Mouse (Mus musculus) lung, adult 2 months (tissue): ENCODE data around the gene Tubb4b. TPM values are rescaled to one million over a fixed set of nuclear protein-coding genes. Genes with fewer than 3 reads are reported as not detected.

Source experiments
- DNase-seq: peaks from one replicate; pipeline ENCODE4 v3.0.0; 2022
- H3K4me1 ChIP-seq: fragments of 200-500 bp; 2 replicates; pipeline ENCODE4 v1.6.1; 2011; ENCODE audit warnings: low read length; ENCODE audit not compliant: control insufficient read depth, insufficient read depth
- H3K4me3 ChIP-seq: fragments of 200-500 bp; replicated peaks from 2 replicates; pipeline ENCODE3; 2011; ENCODE audit warnings: low read depth, mild to moderate bottlenecking, control low read depth, low read length; ENCODE audit errors: extremely low read depth
- CTCF ChIP-seq: fragments of 200-500 bp; IDR thresholded peaks from 2 replicates; pipeline ENCODE4 v1.5.1; 2011; ENCODE audit warnings: mild to moderate bottlenecking, low read length, control low read depth; ENCODE audit not compliant: insufficient read depth
- POLR2A ChIP-seq: fragments of 200-500 bp; IDR thresholded peaks from 2 replicates; pipeline ENCODE4 v1.6.1; 2011; ENCODE audit warnings: low read depth, mild to moderate bottlenecking, control low read depth, low read length, borderline replicate concordance; ENCODE audit errors: extremely low read depth
- WGBS: fragments of 180-500 bp; shearing (Covaris S2); methylation state at CpG from one replicate; pipeline ENCODE4 v1.1.7; 2018; 5-methylcytosine and 5-hydroxymethylcytosine counted together
- polyA plus RNA-seq: library from polyadenylated mRNA; depleted of rRNA; stranded (reverse); fragments of >200 nt; gene quantifications from 2 replicates; pipeline ENCODE4 v1.2.3, GENCODE M21; 2012

The Tubb4b gene
- polyA plus RNA-seq, 1 experiment = 623 TPM

GRCm38 (mm10) chr2:25226864-25227263 lies 2.4 kb upstream of the Tubb4b start:
- Histone ChIP-seq H3K4me3 (no peak overlapping the region), H3K4me1 (peaks cover 15% of the 10 kb centered on the region)
- 73% methylated on average over 5 of the region's 5 CpGs for WGBS
- TF ChIP-seq POLR2A = no peak
- no peak for TF ChIP-seq CTCF
- no peak for DNase-seq

GRCm38 (mm10) chr2:25225811-25226379 lies 1.4 kb upstream of the Tubb4b start:
- no peak for TF ChIP-seq POLR2A
- no peak for TF ChIP-seq CTCF
- no peak overlapping the region for H3K4me3 ChIP-seq
- no peak for DNase-seq
- WGBS = 71% methylated on average over 8 of the region's 8 CpGs
- peaks cover 15% of the 10 kb centered on the region for H3K4me1 ChIP-seq

- Histone ChIP-seq H3K4me1 (peaks cover 15% of the 10 kb centered on the region), H3K4me3 (peak overlapping the region; percentile 85)
- 2% methylated on average over 41 of the region's 41 CpGs for WGBS
- TF ChIP-seq POLR2A (peak; percentile 88; the same call in 1 of the 2 replicates), CTCF (no peak)
- peak; percentile 94 for DNase-seq
Observed at GRCm38 (mm10) chr2:25224766-25225752, 557 bp upstream of the Tubb4b start.

GRCm38 (mm10) chr2:25223681-25224491 lies 616 bp downstream of the Tubb4b start:
- peak; percentile 25; the same call in 1 of the 2 replicates for TF ChIP-seq POLR2A
- TF ChIP-seq CTCF = no peak
- WGBS = 1% methylated on average over 51 of the region's 53 CpGs
- Histone ChIP-seq H3K4me3 (peak overlapping the region; percentile 91), H3K4me1 (peaks cover 14% of the 10 kb centered on the region)
- peak; percentile 79 for DNase-seq

GRCm38 (mm10) chr2:25221331-25221772 lies 3.1 kb downstream of the Tubb4b start:
- no peak for DNase-seq
- 71% methylated on average over 5 of the region's 5 CpGs for WGBS
- peaks cover 6% of the 10 kb centered on the region for H3K4me1 ChIP-seq

GRCm38 (mm10) chr2:25218445-25218844 lies 6.1 kb downstream of the Tubb4b start, which contains the start of gene Fam166a:
Gene Fam166a, plus strand, starts transcription at chr2:25218745.
- TF ChIP-seq CTCF (no peak), POLR2A (no peak)
- DNase-seq = no peak
- Histone ChIP-seq H3K4me3 (no peak within 1 kb of the TSS), H3K4me1 (no peaks in the 10 kb centered on the region; the same call in 1 of the 2 replicates)

More at GRCm38 (mm10) chr2:25221331-25221772, 3.1 kb downstream of the Tubb4b start:
- TF ChIP-seq POLR2A (peak; percentile 38; the same call in 1 of the 2 replicates), CTCF (no peak)
- H3K4me3 ChIP-seq = no peak overlapping the region

GRCm38 (mm10) chr2:25217666-25218065 lies 6.8 kb downstream of the Tubb4b start:
- Histone ChIP-seq H3K4me3 (no peak overlapping the region), H3K4me1 (no peaks in the 10 kb centered on the region)
- 58% methylated on average over 2 of the region's 2 CpGs for WGBS
- DNase-seq = no peak
- no peak for TF ChIP-seq POLR2A
- TF ChIP-seq CTCF = no peak

- WGBS = 66% methylated on average over 3 of the region's 3 CpGs
- no peak for DNase-seq
- TF ChIP-seq CTCF = no peak
- H3K4me3 ChIP-seq = no peak within 1 kb of the TSS
- peaks cover 8% of the 10 kb centered on the region; the same call in 1 of the 2 replicates for H3K4me1 ChIP-seq
Observed at GRCm38 (mm10) chr2:25214444-25214843, 10.1 kb downstream of the Tubb4b start, which contains the start of gene Stpg3. Gene Stpg3, minus strand, starts transcription at chr2:25214637.
